Mouse (Mus musculus): ENCODE results near the gene Cnksr3. TPM values are rescaled to one million over a fixed set of nuclear protein-coding genes. Genes with fewer than 3 reads are reported as not detected.

Cnksr3 gene
- polyA plus RNA-seq, 1 experiment from 2014 or later, result 9.5 TPM

DNA sequence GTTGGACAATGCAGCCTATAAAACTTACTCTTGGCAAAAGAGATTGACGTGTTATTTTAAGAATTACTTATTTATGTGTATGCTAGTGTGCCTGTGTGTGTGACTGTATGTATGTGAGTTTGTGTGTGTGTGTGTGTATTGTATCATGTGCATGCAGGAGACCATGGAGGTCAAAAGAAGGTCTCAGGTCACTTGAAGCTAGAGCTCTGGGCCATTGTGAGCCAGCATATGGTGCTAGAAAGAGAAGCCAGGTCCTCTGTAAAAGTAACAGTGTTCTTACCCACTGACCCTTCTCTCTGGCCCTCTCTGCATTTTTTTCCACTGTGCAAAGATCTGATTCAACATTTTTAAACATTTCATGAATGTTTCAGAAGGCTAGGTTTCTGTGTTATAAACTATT, 134.1 kb downstream of the Cnksr3 start:
- Histone ChIP-seq H3K27ac (no peak overlapping the region), H3K27me3 (ENCODE audit: poor library complexity, severe bottlenecking) (no peaks in the 10 kb centered on the region), H3K4me1 (0 out of 2 replicates have a peak, but pooled peaks cover 7% of the 10 kb centered on the region), H3K36me3 (replicated peaks) (no peaks in the 10 kb centered on the region), H3K9me3 (no peaks in the 10 kb centered on the region), H3K4me3 (no peak overlapping the region)
- DNase-seq (ENCODE audit: extremely low spot score, low spot score), result no peak
- WGBS, result 84% methylated on average over 1 of the region's 1 CpGs

DNA sequence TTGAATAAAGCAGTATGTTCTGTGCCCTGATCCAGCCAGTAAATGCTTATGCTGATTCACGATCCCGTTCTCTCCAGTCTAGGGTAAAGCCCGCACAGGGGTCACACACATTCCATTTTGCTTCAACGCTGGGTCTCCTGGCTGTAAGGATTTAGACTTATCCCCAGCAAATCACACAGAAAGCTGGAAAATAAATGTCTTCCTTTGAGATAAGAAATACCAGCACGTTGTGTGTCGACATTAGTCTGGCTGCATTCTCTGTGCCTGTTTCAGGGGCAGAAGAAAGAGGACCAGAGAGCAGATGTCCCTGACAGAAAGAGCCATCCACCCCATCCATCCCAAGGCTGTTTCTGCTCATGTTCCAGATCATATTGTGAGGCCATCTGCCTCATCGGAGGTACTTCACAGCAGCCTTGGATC, 134.6 kb downstream of the Cnksr3 start:
- Histone ChIP-seq H3K27ac (no peak overlapping the region), H3K9me3 (no peaks in the 10 kb centered on the region), H3K27me3 (ENCODE audit: poor library complexity, severe bottlenecking) (no peaks in the 10 kb centered on the region), H3K4me3 (no peak overlapping the region), H3K36me3 (replicated peaks) (no peaks in the 10 kb centered on the region), H3K4me1 (0 out of 2 replicates have a peak, but pooled peaks cover 7% of the 10 kb centered on the region)
- 92% methylated on average over 7 of the region's 7 CpGs for WGBS
- DNase-seq (ENCODE audit: extremely low spot score, low spot score), result no peak

DNA sequence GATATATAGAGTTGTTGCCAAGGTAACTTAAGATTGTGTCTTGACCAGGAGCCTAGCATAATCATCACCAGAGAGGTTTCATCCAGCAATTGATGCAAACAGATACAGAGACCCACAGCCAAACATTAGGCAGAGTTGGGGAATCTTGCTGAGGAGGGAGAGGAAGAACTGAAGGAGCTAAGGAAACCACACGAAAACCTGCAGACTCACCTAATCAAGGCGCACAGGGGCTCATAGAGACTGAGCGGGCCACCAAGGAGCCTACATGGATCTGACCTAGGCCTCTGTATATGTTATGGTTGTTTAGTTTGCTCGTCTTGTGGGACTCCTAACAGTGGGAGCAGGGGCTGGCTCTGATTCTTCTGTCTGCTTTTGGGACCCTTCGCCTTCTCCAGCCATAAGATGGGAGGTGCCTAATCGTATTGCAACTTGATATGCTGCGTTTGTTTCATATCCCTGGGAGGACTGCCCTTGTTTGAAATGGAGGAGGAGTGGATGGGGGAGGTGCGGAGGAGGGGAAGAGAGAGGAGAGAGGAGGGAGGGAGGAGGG, 135.3 kb downstream of the Cnksr3 start:
- DNase-seq (ENCODE audit: extremely low spot score, low spot score), result no peak
- H3K27me3 ChIP-seq (ENCODE audit: poor library complexity, severe bottlenecking), result no peaks in the 10 kb centered on the region
- 66% methylated on average over 7 of the region's 8 CpGs for WGBS
- no peaks in the 10 kb centered on the region for H3K9me3 ChIP-seq
- no peaks in the 10 kb centered on the region for H3K36me3 ChIP-seq (replicated peaks)
- H3K27ac ChIP-seq, result no peak overlapping the region
- H3K4me3 ChIP-seq, result no peak overlapping the region
- 0 out of 2 replicates have a peak, but pooled peaks cover 7% of the 10 kb centered on the region for H3K4me1 ChIP-seq

- Histone ChIP-seq H3K9me3 (no peaks in the 10 kb centered on the region), H3K27ac (no peak overlapping the region), H3K4me3 (no peak overlapping the region), H3K4me1 (0 out of 2 replicates have a peak, but pooled peaks cover 7% of the 10 kb centered on the region), H3K36me3 (replicated peaks) (no peaks in the 10 kb centered on the region), H3K27me3 (ENCODE audit: poor library complexity, severe bottlenecking) (no peaks in the 10 kb centered on the region)
- WGBS, result 18% methylated on average over 8 of the region's 8 CpGs
- peak; percentile 50 for DNase-seq (ENCODE audit: extremely low spot score, low spot score)
These were observed 135.8 kb downstream of the Cnksr3 start for GRCm38 (mm10) chr10:7076201-7076600.

- 89% methylated on average over 2 of the region's 2 CpGs for WGBS
- Histone ChIP-seq H3K36me3 (replicated peaks) (no peaks in the 10 kb centered on the region), H3K27me3 (ENCODE audit: poor library complexity, severe bottlenecking) (no peaks in the 10 kb centered on the region), H3K27ac (no peak overlapping the region), H3K9me3 (no peaks in the 10 kb centered on the region), H3K4me1 (peaks cover 8% of the 10 kb centered on the region; the same call in 1 of the 2 replicates), H3K4me3 (no peak overlapping the region)
- no peak for DNase-seq (ENCODE audit: extremely low spot score, low spot score)
These were observed 136.4 kb downstream of the Cnksr3 start for GRCm38 (mm10) chr10:7075661-7076060.

GRCm38 (mm10) chr10:7074231-7074630, 137.8 kb downstream of the Cnksr3 start:
- 93% methylated on average over 2 of the region's 2 CpGs for WGBS
- no peaks in the 10 kb centered on the region for H3K27me3 ChIP-seq (ENCODE audit: poor library complexity, severe bottlenecking)
- H3K36me3 ChIP-seq (replicated peaks), result no peaks in the 10 kb centered on the region
- H3K27ac ChIP-seq, result no peak overlapping the region
- H3K4me1 ChIP-seq, result peaks cover 17% of the 10 kb centered on the region
- no peak for DNase-seq (ENCODE audit: extremely low spot score, low spot score)
- no peaks in the 10 kb centered on the region for H3K9me3 ChIP-seq
- no peak overlapping the region for H3K4me3 ChIP-seq

DNA sequence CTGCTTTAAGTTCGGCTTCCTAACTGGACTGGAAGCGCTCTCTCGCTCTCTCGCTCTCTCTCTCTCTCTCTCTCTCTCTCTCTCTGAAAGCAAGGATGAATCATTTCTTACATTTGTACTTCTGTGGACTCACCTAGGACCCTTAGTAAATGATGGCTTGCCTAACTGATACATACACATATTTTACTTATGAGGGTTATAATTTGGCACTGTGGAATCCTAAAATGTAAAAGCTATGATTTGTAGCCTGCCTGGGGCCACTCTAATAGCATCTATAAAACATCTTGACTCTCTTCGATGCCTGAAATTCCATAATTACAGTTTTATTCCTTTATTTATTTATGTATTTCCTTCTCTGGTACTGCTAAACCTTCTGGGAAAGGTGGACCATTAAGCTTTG, 141.1 kb downstream of the Cnksr3 start:
- Histone ChIP-seq H3K36me3 (replicated peaks) (no peaks in the 10 kb centered on the region), H3K27me3 (ENCODE audit: poor library complexity, severe bottlenecking) (no peaks in the 10 kb centered on the region), H3K9me3 (no peaks in the 10 kb centered on the region), H3K4me1 (peaks cover 10% of the 10 kb centered on the region), H3K27ac (no peak overlapping the region), H3K4me3 (no peak overlapping the region)
- no peak for DNase-seq (ENCODE audit: extremely low spot score, low spot score)
- WGBS, result 92% methylated on average over 5 of the region's 5 CpGs

DNA sequence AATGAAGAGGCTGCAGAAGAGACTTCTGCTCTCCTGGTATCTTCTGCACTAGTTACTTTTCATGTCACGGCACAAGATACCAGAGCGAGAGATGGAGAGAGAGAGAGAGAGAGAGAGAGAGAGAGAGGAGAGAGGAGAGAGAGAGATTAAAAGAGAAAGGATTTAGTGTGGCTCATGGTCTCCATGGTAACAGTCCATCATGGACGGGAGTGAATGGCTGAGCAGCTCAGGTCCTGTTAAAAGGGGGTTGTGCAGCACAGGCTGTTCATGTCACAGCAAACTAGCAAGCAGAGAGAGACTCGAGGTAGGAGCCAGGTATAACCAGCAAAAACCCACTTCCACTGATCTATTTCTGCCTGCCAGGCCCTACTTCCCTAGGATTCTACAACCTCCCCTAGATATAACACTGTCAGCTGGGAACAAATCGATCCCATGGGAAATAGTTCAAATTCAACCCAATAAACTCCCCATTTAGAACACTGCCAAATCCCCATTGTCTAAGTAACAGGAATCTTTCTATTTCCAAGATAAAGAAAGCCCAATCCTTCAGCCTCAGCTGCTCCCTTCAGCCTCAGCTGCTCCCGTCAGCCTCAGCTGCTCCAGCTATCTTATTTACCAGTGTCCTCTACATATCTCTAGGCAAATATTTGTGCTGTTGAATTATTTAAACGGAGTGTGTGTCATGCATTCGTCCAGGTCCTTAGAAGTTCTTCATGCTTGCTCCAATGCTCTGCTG, 141.8 kb downstream of the Cnksr3 start:
- Histone ChIP-seq H3K9me3 (no peaks in the 10 kb centered on the region), H3K36me3 (replicated peaks) (no peaks in the 10 kb centered on the region), H3K27ac (no peak overlapping the region), H3K4me3 (no peak overlapping the region), H3K4me1 (peaks cover 10% of the 10 kb centered on the region), H3K27me3 (ENCODE audit: poor library complexity, severe bottlenecking) (no peaks in the 10 kb centered on the region)
- WGBS, result 65% methylated on average over 8 of the region's 8 CpGs
- DNase-seq (ENCODE audit: extremely low spot score, low spot score), result no peak

DNA sequence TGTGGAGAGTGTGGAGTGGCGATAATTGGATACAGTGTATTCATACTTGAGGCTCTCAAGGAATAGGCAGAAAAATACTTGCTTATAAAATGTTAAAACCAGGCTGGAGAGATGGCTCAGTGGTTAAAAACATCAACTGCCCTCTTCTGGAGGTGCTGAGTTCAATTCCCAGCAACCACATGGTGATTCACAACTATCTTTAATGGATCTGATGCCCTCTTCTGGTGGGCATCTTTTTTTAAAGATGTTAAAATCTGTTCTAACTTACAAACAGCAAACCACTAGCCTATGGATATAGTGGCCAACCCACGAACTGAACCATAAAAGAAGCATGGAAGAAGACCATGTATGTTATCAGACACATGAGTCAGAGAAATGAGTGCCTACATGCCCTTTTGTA, 142.9 kb downstream of the Cnksr3 start:
- no peak overlapping the region for H3K27ac ChIP-seq
- H3K4me1 ChIP-seq, result peaks cover 10% of the 10 kb centered on the region
- H3K36me3 ChIP-seq (replicated peaks), result no peaks in the 10 kb centered on the region
- 85% methylated on average over 2 of the region's 2 CpGs for WGBS
- no peak for DNase-seq (ENCODE audit: extremely low spot score, low spot score)
- H3K4me3 ChIP-seq, result no peak overlapping the region
- H3K9me3 ChIP-seq, result no peaks in the 10 kb centered on the region
- H3K27me3 ChIP-seq (ENCODE audit: poor library complexity, severe bottlenecking), result no peaks in the 10 kb centered on the region

Other genes with a start within 250 kb of the Cnksr3 start
- 0.26 and 0.42 TPM in 2 replicates for gene Ipcef1, start 159.8 kb downstream of the Cnksr3 start, polyA plus RNA-seq (2016; fragmentation: Nextera tagmentation; extraction: Ambion mirVana)